Mouse (Mus musculus) lung, postnatal 0 days (tissue): ENCODE measurements around the gene Lnx2.

Experiments used
- CTCF ChIP-seq: IDR thresholded peaks from 2 replicates; pipeline ENCODE4 v1.5.1; 2016; ENCODE audit warnings: antibody characterized with exemption, mild to moderate bottlenecking
- EP300 ChIP-seq: IDR thresholded peaks from 2 replicates; pipeline ENCODE4 v1.6.1; 2016; ENCODE audit warnings: antibody characterized with exemption, mild to moderate bottlenecking, control low read depth

GRCm38 (mm10) chr5:147089836-147090235, 13.4 kb upstream of the Lnx2 start:
- TF ChIP-seq EP300 (no peak), CTCF (no peak)
